Mouse (Mus musculus) midbrain, embryonic 12.5 days (tissue): ENCODE measurements around the gene Arhgef25. TPM values are rescaled to one million over a fixed set of nuclear protein-coding genes. Genes with fewer than 3 reads are reported as not detected.
A peak's percentile ranks its signal among the peaks of the same experiment; 100 is the strongest.

ENCODE experiments used
- ATAC-seq: fragments of 200-750 bp; cut with Nextera tagmentation; 2 replicates; pipeline ENCODE4 v1.8.0; 2017; ENCODE audit warnings: low read depth, moderate TSS enrichment, moderate library complexity; ENCODE audit not compliant: low FRiP score
- H3K27ac ChIP-seq: fragments of 300-500 bp; sonication (generic); replicated peaks from 2 replicates; pipeline ENCODE4 v1.5.1; 2016; ENCODE audit warnings: mild to moderate bottlenecking
- H3K27me3 ChIP-seq: fragments of 300-500 bp; sonication (generic); 2 replicates; pipeline ENCODE4 v1.6.1; 2016; ENCODE audit warnings: mild to moderate bottlenecking
- H3K36me3 ChIP-seq: fragments of 300-500 bp; sonication (generic); 2 replicates; pipeline ENCODE4 v1.6.1; 2016
- H3K4me1 ChIP-seq: fragments of 300-500 bp; sonication (generic); 2 replicates; pipeline ENCODE4 v1.6.1; 2016
- H3K4me2 ChIP-seq: fragments of 300-500 bp; sonication (generic); replicated peaks from 2 replicates; pipeline ENCODE4 v1.6.1; 2016; ENCODE audit warnings: mild to moderate bottlenecking, moderate library complexity
- H3K4me3 ChIP-seq: fragments of 300-500 bp; sonication (generic); 2 replicates; pipeline ENCODE4 v1.5.1; 2016; ENCODE audit warnings: mild to moderate bottlenecking
- H3K9ac ChIP-seq: fragments of 300-500 bp; sonication (generic); replicated peaks from 2 replicates; pipeline ENCODE4 v1.6.1; 2016; ENCODE audit warnings: mild to moderate bottlenecking, moderate library complexity
- H3K9me3 ChIP-seq: fragments of 300-500 bp; sonication (generic); 2 replicates; pipeline ENCODE4 v1.6.1; 2016; ENCODE audit warnings: mild to moderate bottlenecking
- WGBS: fragments of 180-500 bp; shearing (Covaris S2); methylation state at CpG from one replicate; pipeline ENCODE4 v1.1.7; 2016; 5-methylcytosine and 5-hydroxymethylcytosine counted together
- polyA plus RNA-seq: library from polyadenylated mRNA; unstranded; fragments of >200 nt; fragmentation: Nextera tagmentation; extraction: Ambion mirVana; gene quantifications from 2 replicates; pipeline ENCODE4 v1.2.1, GENCODE M21; 2016

The Arhgef25 gene
- polyA plus RNA-seq, 1 experiment from 2014 or later: 46.1 TPM

- Histone ChIP-seq H3K4me1 (no peaks in the 10 kb centered on the region), H3K9me3 (no peaks in the 10 kb centered on the region), H3K4me2 (no peak overlapping the region), H3K27me3 (no peaks in the 10 kb centered on the region), H3K4me3 (no peak overlapping the region), H3K9ac (no peak overlapping the region), H3K36me3 (peaks cover 87% of the 10 kb centered on the region), H3K27ac (no peak overlapping the region)
- no peak for ATAC-seq
- 88% methylated on average over 3 of the region's 3 CpGs for WGBS
Observed at GRCm38 (mm10) chr10:127203106-127203505, 13.2 kb upstream of the Arhgef25 start.

- Histone ChIP-seq H3K9ac (no peak overlapping the region), H3K27me3 (no peaks in the 10 kb centered on the region), H3K4me2 (no peak overlapping the region), H3K4me1 (peaks cover 8% of the 10 kb centered on the region), H3K27ac (no peak overlapping the region), H3K9me3 (no peaks in the 10 kb centered on the region), H3K36me3 (peaks cover 67% of the 10 kb centered on the region), H3K4me3 (no peak overlapping the region)
- 84% methylated on average over 8 of the region's 8 CpGs for WGBS
- no peak for ATAC-seq
Observed at GRCm38 (mm10) chr10:127200279-127200678, 10.4 kb upstream of the Arhgef25 start.

GRCm38 (mm10) chr10:127199474-127199873 is 9.6 kb upstream of the Arhgef25 start:
- H3K27me3 ChIP-seq: no peaks in the 10 kb centered on the region
- H3K27ac ChIP-seq: no peak overlapping the region
- H3K9me3 ChIP-seq: no peaks in the 10 kb centered on the region
- H3K36me3 ChIP-seq: peaks cover 59% of the 10 kb centered on the region
- ATAC-seq: no peak
- 83% methylated on average over 11 of the region's 11 CpGs for WGBS
- peaks cover 14% of the 10 kb centered on the region for H3K4me1 ChIP-seq
- H3K9ac ChIP-seq: 0 out of 2 replicates have a peak overlapping the region, but pooled peaks have one; percentile 24
- no peak overlapping the region for H3K4me2 ChIP-seq
- no peak overlapping the region for H3K4me3 ChIP-seq

GRCm38 (mm10) chr10:127199068-127199467 is 9.2 kb upstream of the Arhgef25 start:
- Histone ChIP-seq H3K9ac (no peak overlapping the region), H3K36me3 (peaks cover 56% of the 10 kb centered on the region), H3K4me2 (no peak overlapping the region), H3K9me3 (no peaks in the 10 kb centered on the region), H3K4me3 (no peak overlapping the region), H3K27ac (no peak overlapping the region), H3K4me1 (peaks cover 18% of the 10 kb centered on the region), H3K27me3 (no peaks in the 10 kb centered on the region)
- 76% methylated on average over 5 of the region's 5 CpGs for WGBS
- no peak for ATAC-seq

- Histone ChIP-seq H3K9ac (no peak overlapping the region), H3K4me1 (peaks cover 18% of the 10 kb centered on the region), H3K27me3 (no peaks in the 10 kb centered on the region), H3K4me3 (no peak overlapping the region), H3K36me3 (peaks cover 52% of the 10 kb centered on the region), H3K4me2 (no peak overlapping the region), H3K27ac (no peak overlapping the region), H3K9me3 (no peaks in the 10 kb centered on the region)
- WGBS: 74% methylated on average over 2 of the region's 2 CpGs
- no peak for ATAC-seq
Observed at GRCm38 (mm10) chr10:127198492-127198891, 8.6 kb upstream of the Arhgef25 start.

- no peak for ATAC-seq
- no peak overlapping the region for H3K27ac ChIP-seq
Observed at GRCm38 (mm10) chr10:127197505-127198110, 7.7 kb upstream of the Arhgef25 start.

GRCm38 (mm10) chr10:127197104-127197503 is 7.2 kb upstream of the Arhgef25 start:
- no peak overlapping the region for H3K4me3 ChIP-seq
- H3K4me1 ChIP-seq: peaks cover 22% of the 10 kb centered on the region
- no peak overlapping the region for H3K9ac ChIP-seq
- peaks cover 51% of the 10 kb centered on the region for H3K36me3 ChIP-seq
- 90% methylated on average over 8 of the region's 8 CpGs for WGBS
- no peaks in the 10 kb centered on the region for H3K9me3 ChIP-seq
- H3K4me2 ChIP-seq: no peak overlapping the region
- no peaks in the 10 kb centered on the region for H3K27me3 ChIP-seq
- 0 out of 2 replicates have a peak overlapping the region, but pooled peaks have one; percentile 90 for H3K27ac ChIP-seq
- no peak for ATAC-seq

More at GRCm38 (mm10) chr10:127197505-127198110, 7.7 kb upstream of the Arhgef25 start:
- Histone ChIP-seq H3K4me1 (peaks cover 22% of the 10 kb centered on the region), H3K9me3 (no peaks in the 10 kb centered on the region), H3K27me3 (no peaks in the 10 kb centered on the region), H3K36me3 (peaks cover 52% of the 10 kb centered on the region), H3K4me3 (no peak overlapping the region), H3K4me2 (no peak overlapping the region), H3K9ac (no peak overlapping the region)
- WGBS: 87% methylated on average over 11 of the region's 11 CpGs

- peak overlapping the region; percentile 88 for H3K4me2 ChIP-seq
- ATAC-seq: peak; percentile 35
- 5% methylated on average over 4 of the region's 5 CpGs for WGBS
- H3K9me3 ChIP-seq: no peaks in the 10 kb centered on the region
- H3K4me3 ChIP-seq: peak overlapping the region; percentile 91
- peaks cover 1% of the 10 kb centered on the region; the same call in 1 of the 2 replicates for H3K27me3 ChIP-seq
- peaks cover 47% of the 10 kb centered on the region for H3K36me3 ChIP-seq
- H3K4me1 ChIP-seq: peaks cover 23% of the 10 kb centered on the region
- peak overlapping the region; percentile 96 for H3K9ac ChIP-seq
- peak overlapping the region; percentile 90 for H3K27ac ChIP-seq
Observed at GRCm38 (mm10) chr10:127196392-127196791, 6.5 kb upstream of the Arhgef25 start.

- ATAC-seq: peak; percentile 69
- Histone ChIP-seq H3K4me1 (peaks cover 29% of the 10 kb centered on the region), H3K36me3 (peaks cover 50% of the 10 kb centered on the region), H3K4me3 (peak within 1 kb of the TSS; percentile 91), H3K9me3 (no peaks in the 10 kb centered on the region), H3K27ac (peak within 1 kb of the TSS; percentile 90), H3K9ac (peak within 1 kb of the TSS; percentile 96), H3K4me2 (peak within 1 kb of the TSS; percentile 88), H3K27me3 (peaks cover 4% of the 10 kb centered on the region; the same call in 1 of the 2 replicates)
- under 1% methylated on average over 25 of the region's 47 CpGs for WGBS
Observed at GRCm38 (mm10) chr10:127195328-127196129, 5.6 kb upstream of the Arhgef25 start, which contains the start of gene Dtx3. TSS of gene Dtx3 (minus strand) at chr10:127195728.

- peak; percentile 32 for ATAC-seq
- 26% methylated on average over 21 of the region's 22 CpGs for WGBS
- Histone ChIP-seq H3K4me3 (peak overlapping the region; percentile 91), H3K9me3 (no peaks in the 10 kb centered on the region), H3K27ac (peak overlapping the region; percentile 90), H3K9ac (peak overlapping the region; percentile 96), H3K36me3 (peaks cover 44% of the 10 kb centered on the region), H3K27me3 (peaks cover 4% of the 10 kb centered on the region; the same call in 1 of the 2 replicates), H3K4me1 (peaks cover 38% of the 10 kb centered on the region), H3K4me2 (peak overlapping the region; percentile 88)
Observed at GRCm38 (mm10) chr10:127194428-127195327, 4.8 kb upstream of the Arhgef25 start.

- H3K9ac ChIP-seq: no peak overlapping the region
- WGBS: 90% methylated on average over 9 of the region's 9 CpGs
- H3K27ac ChIP-seq: no peak overlapping the region
- peaks cover 27% of the 10 kb centered on the region for H3K36me3 ChIP-seq
- H3K27me3 ChIP-seq: peaks cover 4% of the 10 kb centered on the region; the same call in 1 of the 2 replicates
- H3K4me1 ChIP-seq: peaks cover 51% of the 10 kb centered on the region
- H3K4me3 ChIP-seq: no peak overlapping the region
- H3K9me3 ChIP-seq: no peaks in the 10 kb centered on the region
- no peak overlapping the region for H3K4me2 ChIP-seq
- no peak for ATAC-seq
Observed at GRCm38 (mm10) chr10:127193011-127193410, 3.1 kb upstream of the Arhgef25 start.
